28 mouse cellular contexts compared by ENCODE assay signal in the genomic region with DNA sequence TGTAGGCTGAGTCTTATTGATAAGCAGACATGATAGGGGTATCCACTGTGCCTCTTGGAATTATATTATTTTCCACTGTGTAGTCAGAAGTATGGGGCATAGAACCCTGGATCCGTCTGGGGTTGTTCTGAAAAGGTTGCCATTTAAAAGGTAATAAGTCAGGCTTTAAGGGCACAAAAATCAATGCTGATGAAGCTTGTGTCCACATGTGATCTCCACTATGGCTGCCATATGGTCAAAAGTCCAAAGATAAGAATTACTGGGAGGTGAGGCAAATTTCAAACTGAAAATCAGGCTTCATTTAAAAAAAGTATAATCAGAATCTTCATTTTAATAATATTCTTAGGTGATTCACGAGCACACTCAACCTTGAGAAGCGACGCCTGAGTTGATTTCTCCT.
"Had no signal": no experiment of that assay in that cellular context is flagged by ENCODE, and none has a peak within 500 bp of the region (broad histone marks: within the 10 kb centered on the region; RNA-seq: fewer than 3 reads in every experiment).

No protein-coding gene starts in this region.

- H3K36me3 ChIP-seq: embryonic facial prominence, embryonic 10.5 days; embryonic facial prominence, embryonic 12.5 days; embryonic facial prominence, embryonic 13.5 days; embryonic facial prominence, embryonic 15.5 days; forebrain, embryonic 10.5 days; forebrain, embryonic 12.5 days; forebrain, embryonic 15.5 days had no signal

- H3K27me3 ChIP-seq: embryonic facial prominence, embryonic 12.5 days; embryonic facial prominence, embryonic 13.5 days; embryonic facial prominence, embryonic 15.5 days; forebrain, embryonic 12.5 days; forebrain, embryonic 13.5 days; forebrain, embryonic 15.5 days had no signal

- H3K4me1 ChIP-seq: embryonic facial prominence, embryonic 15.5 days; forebrain, embryonic 13.5 days; forebrain, embryonic 15.5 days had no signal

- H3K4me2 ChIP-seq: embryonic facial prominence, embryonic 12.5 days; embryonic facial prominence, embryonic 13.5 days; embryonic facial prominence, embryonic 15.5 days; forebrain, embryonic 12.5 days; forebrain, embryonic 13.5 days; forebrain, embryonic 15.5 days had no signal

- H3K9ac ChIP-seq: embryonic facial prominence, embryonic 12.5 days; embryonic facial prominence, embryonic 13.5 days; embryonic facial prominence, embryonic 15.5 days; forebrain, embryonic 12.5 days; forebrain, embryonic 13.5 days; forebrain, embryonic 15.5 days; forebrain, postnatal 0 days had no signal

- ATAC-seq: forebrain, embryonic 13.5 days; forebrain, embryonic 14.5 days; forebrain, embryonic 15.5 days; forebrain, embryonic 16.5 days; forebrain, postnatal 0 days had no signal

- H3K9me3 ChIP-seq: embryonic facial prominence, embryonic 10.5 days; embryonic facial prominence, embryonic 12.5 days; embryonic facial prominence, embryonic 13.5 days; embryonic facial prominence, embryonic 15.5 days; forebrain, embryonic 10.5 days; forebrain, embryonic 12.5 days; forebrain, embryonic 13.5 days; forebrain, embryonic 15.5 days had no signal

- H3K27ac ChIP-seq: embryonic facial prominence, embryonic 10.5 days; embryonic facial prominence, embryonic 12.5 days; embryonic facial prominence, embryonic 13.5 days; embryonic facial prominence, embryonic 15.5 days; forebrain, embryonic 10.5 days; forebrain, embryonic 12.5 days; forebrain, embryonic 13.5 days; forebrain, embryonic 15.5 days; gastrocnemius, adult 2 months; heart, adult 2 months had no signal

- H3K4me3 ChIP-seq: embryonic facial prominence, embryonic 10.5 days; embryonic facial prominence, embryonic 12.5 days; embryonic facial prominence, embryonic 13.5 days; embryonic facial prominence, embryonic 15.5 days; erythroblast, embryonic 14.5 days; forebrain, embryonic 10.5 days; forebrain, embryonic 12.5 days; forebrain, embryonic 13.5 days; forebrain, embryonic 15.5 days; gastrocnemius, adult 2 months; heart, adult 2 months had no signal

- DNase-seq: cerebellum, adult 8-10 months; cerebellum, adult 9-10 months; cerebellum, adult 9-11 months; cerebellum, postnatal 10 days; cerebellum, postnatal 14 days; cerebellum, postnatal 25 days; cerebellum, postnatal 36 days; embryo, embryonic 11 days; forebrain, postnatal 0 days; gastrocnemius, adult 2 months; gastrocnemius, postnatal 10 days; gastrocnemius, postnatal 14 days; gastrocnemius, postnatal 25 days; gastrocnemius, postnatal 36 days; heart, adult 11 months; heart, adult 18-20 months; heart, adult 2 months had no signal
